Mouse (Mus musculus) testis, adult 2 months (tissue): ENCODE data around the gene Vps18.

Source experiments
- CTCF ChIP-seq: fragments of 200-500 bp; IDR thresholded peaks from 2 replicates; pipeline ENCODE4 v1.5.1; 2012; ENCODE audit warnings: low read depth, mild to moderate bottlenecking, inconsistent platforms, low read length, moderate library complexity; ENCODE audit not compliant: control insufficient read depth, insufficient read depth, insufficient replicate concordance
- POLR2A ChIP-seq: fragments of 200-500 bp; IDR thresholded peaks from 2 replicates; pipeline ENCODE4 v1.6.1; 2012; ENCODE audit warnings: low read depth, mild to moderate bottlenecking, inconsistent platforms, low read length, moderate library complexity; ENCODE audit not compliant: control insufficient read depth

DNA sequence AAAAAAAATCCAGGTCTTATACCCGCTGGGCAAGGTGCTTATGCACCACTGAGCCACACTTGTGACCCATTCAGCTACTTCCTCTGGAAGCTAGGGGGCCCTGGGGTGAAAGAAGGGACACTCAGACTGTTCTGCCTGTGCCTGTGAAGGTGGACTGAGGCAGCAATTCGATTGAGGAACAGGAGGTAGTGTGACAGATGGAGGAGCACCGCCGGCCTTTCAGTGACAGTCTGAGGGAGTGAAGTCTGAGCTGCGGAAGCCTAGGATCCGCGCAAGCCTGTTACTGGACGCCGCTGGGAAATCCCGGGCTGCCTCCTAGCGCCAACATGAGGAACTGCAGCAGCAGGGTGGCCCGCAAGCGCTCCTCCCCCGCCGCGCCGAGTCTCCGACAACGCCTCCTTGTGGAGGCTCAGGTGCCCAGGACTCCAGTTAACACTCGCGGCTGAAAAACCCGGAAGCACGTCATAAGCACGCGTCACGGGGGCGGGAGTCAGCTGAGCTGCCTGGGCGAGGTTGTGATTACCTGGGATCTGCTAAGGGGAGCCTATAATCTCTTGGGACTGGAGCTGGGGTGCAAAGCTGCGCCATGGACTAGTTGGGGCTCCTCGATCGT, at the start of gene Vps18:
- TF ChIP-seq CTCF: peak; percentile 89; the same call in 1 of the 2 replicates
- TF ChIP-seq POLR2A: peak; percentile 83
